Mouse (Mus musculus) c-Kit-positive CD71-negative TER-119-negative erythroid progenitor cells, embryonic 14.5 days (primary cell): Measurements from ENCODE around the gene Ccdc183.

ENCODE experiments used
- DNase-seq: peaks from one replicate; pipeline ENCODE4 v3.0.0-alpha.2; 2013; ENCODE audit warnings: low read depth

Gene Ccdc183

GRCm38 (mm10) chr2:25577951-25578795 lies 39.3 kb downstream of the Ccdc183 start:
- DNase-seq = no peak

GRCm38 (mm10) chr2:25576965-25577891 lies 40.2 kb downstream of the Ccdc183 start:
- DNase-seq = no peak

GRCm38 (mm10) chr2:25576028-25576850 lies 41.2 kb downstream of the Ccdc183 start:
- DNase-seq = no peak

GRCm38 (mm10) chr2:25575432-25576027 lies 41.9 kb downstream of the Ccdc183 start:
- no peak for DNase-seq

GRCm38 (mm10) chr2:25574579-25575431 lies 42.7 kb downstream of the Ccdc183 start, which contains the start of the genes Mamdc4 and Phpt1:
Gene Mamdc4 (minus strand): TSS chr2:25574845.
Gene Phpt1 (minus strand): TSS chr2:25575224.
- DNase-seq = peak; percentile 89

- no peak for DNase-seq
Measured at GRCm38 (mm10) chr2:25574136-25574535, 43.3 kb downstream of the Ccdc183 start.

GRCm38 (mm10) chr2:25573068-25573467 lies 44.4 kb downstream of the Ccdc183 start:
- no peak for DNase-seq

- no peak for DNase-seq
Measured at GRCm38 (mm10) chr2:25571221-25571620, 46.3 kb downstream of the Ccdc183 start.

GRCm38 (mm10) chr2:25569323-25569722 lies 48.2 kb downstream of the Ccdc183 start:
- no peak for DNase-seq

GRCm38 (mm10) chr2:25568473-25569019 lies 48.9 kb downstream of the Ccdc183 start:
- DNase-seq = no peak

GRCm38 (mm10) chr2:25566558-25566957 lies 50.9 kb downstream of the Ccdc183 start:
- DNase-seq = no peak

GRCm38 (mm10) chr2:25565741-25566140 lies 51.7 kb downstream of the Ccdc183 start:
- no peak for DNase-seq

- DNase-seq = no peak
Measured at GRCm38 (mm10) chr2:25561946-25562345, 55.5 kb downstream of the Ccdc183 start.

- no peak for DNase-seq
Measured at GRCm38 (mm10) chr2:25560551-25560950, 56.9 kb downstream of the Ccdc183 start.

- DNase-seq = no peak
Measured at GRCm38 (mm10) chr2:25558774-25559173, 58.7 kb downstream of the Ccdc183 start.
